Mouse (Mus musculus) adrenal gland, postnatal 14 days (tissue): ENCODE measurements around the gene Col13a1. TPM values are rescaled to one million over a fixed set of nuclear protein-coding genes. Genes with fewer than 3 reads are reported as not detected.
A peak's percentile ranks its signal among the peaks of the same experiment; 100 is the strongest.

Experiments
- DNase-seq: peaks from one replicate; pipeline ENCODE4 v3.0.0; 2021; ENCODE audit warnings: mixed read lengths
- long read RNA-seq, 2 experiments: library from polyadenylated mRNA; stranded (forward); transcript quantifications; one replicate each; pipeline ENCODE4 v2.0.0; 2021
- total RNA-seq: library from RNA; stranded (reverse); gene quantifications from 2 replicates; pipeline ENCODE4 v1.2.3, GENCODE M21; 2021

Col13a1 gene
- 10.4 and 10.6 TPM in 2 replicates for total RNA-seq
- long read RNA-seq, experiment 1, partial matches to known transcripts: 1 of 7 reads
- long read RNA-seq, experiment 1, other reads (novel, unspliced or antisense): 6 of 7 reads
- long read RNA-seq, experiment 2, partial matches to known transcripts: 2 of 14 reads
- long read RNA-seq, experiment 2, other reads (novel, unspliced or antisense): 12 of 14 reads

- DNase-seq: peak; percentile 31
These were observed at the start of gene Col13a1 for GRCm38 (mm10) chr10:61978866-61979340. Col13a1 (minus strand) TSS chr10:61979108.

GRCm38 (mm10) chr10:62027699-62028098, 48.8 kb upstream of the Col13a1 start:
- no peak for DNase-seq

- DNase-seq: peak; percentile 53
These were observed 45.1 kb upstream of the Col13a1 start for GRCm38 (mm10) chr10:62023821-62024551.

- no peak for DNase-seq
These were observed 41.2 kb upstream of the Col13a1 start for GRCm38 (mm10) chr10:62020068-62020620.

GRCm38 (mm10) chr10:62019386-62020067, 40.6 kb upstream of the Col13a1 start:
- no peak for DNase-seq

GRCm38 (mm10) chr10:62016947-62017346, 38.0 kb upstream of the Col13a1 start:
- DNase-seq: no peak

GRCm38 (mm10) chr10:62013190-62013589, 34.3 kb upstream of the Col13a1 start:
- no peak for DNase-seq

- no peak for DNase-seq
These were observed 33.5 kb upstream of the Col13a1 start for GRCm38 (mm10) chr10:62012371-62012770.

GRCm38 (mm10) chr10:62009981-62010500, 31.1 kb upstream of the Col13a1 start:
- no peak for DNase-seq

GRCm38 (mm10) chr10:62007958-62008357, 29.1 kb upstream of the Col13a1 start:
- DNase-seq: no peak

GRCm38 (mm10) chr10:62006371-62006770, 27.5 kb upstream of the Col13a1 start:
- no peak for DNase-seq

- DNase-seq: no peak
These were observed 21.3 kb upstream of the Col13a1 start for GRCm38 (mm10) chr10:62000216-62000615.

GRCm38 (mm10) chr10:61999766-62000165, 20.9 kb upstream of the Col13a1 start:
- no peak for DNase-seq

- no peak for DNase-seq
These were observed 12.8 kb upstream of the Col13a1 start for GRCm38 (mm10) chr10:61991481-61992424.

- peak; percentile 96 for DNase-seq
These were observed 1.5 kb upstream of the Col13a1 start for GRCm38 (mm10) chr10:61980424-61980823.

GRCm38 (mm10) chr10:61978112-61978865, 619 bp downstream of the Col13a1 start:
- DNase-seq: peak; percentile 64

- DNase-seq: peak; percentile 26
These were observed 1.4 kb downstream of the Col13a1 start for GRCm38 (mm10) chr10:61977392-61978096.

GRCm38 (mm10) chr10:61976987-61977386, 1.9 kb downstream of the Col13a1 start:
- peak; percentile 57 for DNase-seq

- no peak for DNase-seq
These were observed 4.3 kb downstream of the Col13a1 start for GRCm38 (mm10) chr10:61974581-61974980.

- DNase-seq: no peak
These were observed 6.9 kb downstream of the Col13a1 start for GRCm38 (mm10) chr10:61972041-61972440.
